28 mouse cellular contexts compared by ENCODE assay signal in genomic region chr16:24174595-24174994, GRCm38 (mm10).
DNase-seq lines count a peak whose midpoint lies in the region; ATAC-seq lines count a peak whose summit lies in the region.
"Had no signal": no experiment of that assay in that cellular context is flagged by ENCODE, and none has a peak within 500 bp of the region (broad histone marks: within the 10 kb centered on the region; RNA-seq: fewer than 3 reads in every experiment).

No protein-coding gene starts in this region.

- no peaks in the 10 kb centered on the region for H3K27me3 ChIP-seq in midbrain, embryonic 15.5 days (replicated peaks)
- H3K27me3 ChIP-seq: embryonic facial prominence, embryonic 15.5 days; forebrain, embryonic 13.5 days; hindbrain, embryonic 13.5 days; midbrain, embryonic 13.5 days; neural tube, embryonic 15.5 days had no signal

- H3K4me1 ChIP-seq in midbrain, embryonic 15.5 days: no peaks in the 10 kb centered on the region
- H3K4me1 ChIP-seq: embryonic facial prominence, embryonic 10.5 days; embryonic facial prominence, embryonic 15.5 days; forebrain, embryonic 13.5 days; midbrain, embryonic 13.5 days; neural tube, embryonic 15.5 days had no signal

- H3K27ac ChIP-seq in midbrain, embryonic 15.5 days: no peak overlapping the region
- H3K27ac ChIP-seq: embryonic facial prominence, embryonic 10.5 days; embryonic facial prominence, embryonic 15.5 days; forebrain, embryonic 13.5 days; hindbrain, embryonic 13.5 days; liver, embryonic 14.5 days; macrophage; midbrain, embryonic 13.5 days; neural tube, embryonic 15.5 days had no signal

- peak; percentile 31 to 36 for DNase-seq in adrenal gland, postnatal 36 days
- DNase-seq in adrenal gland, postnatal 25 days: no peak
- DNase-seq in A20 (ENCODE audit: low read depth, low spot score): peak; percentile 53
- peak; percentile 15 for DNase-seq in R1 (ENCODE audit: low read depth, low spot score)
- no peak for DNase-seq in kidney, adult 8-10 months
- no peak for DNase-seq in frontal cortex, postnatal 14 days (ENCODE audit: low spot score in 2 of 2)
- DNase-seq: gastrocnemius, postnatal 14 days; heart, postnatal 36 days; kidney, adult 9 months; kidney, postnatal 10 days; liver; lung, adult 2 months; lung, postnatal 10 days; right cerebral cortex, adult 18-20 months; right cerebral cortex, postnatal 4 days; thymus, adult 2 months; thymus, postnatal 36 days had no signal

- no peak overlapping the region for H3K9ac ChIP-seq in midbrain, embryonic 15.5 days
- H3K9ac ChIP-seq: embryonic facial prominence, embryonic 15.5 days; forebrain, embryonic 13.5 days; hindbrain, embryonic 13.5 days; liver, embryonic 14.5 days; midbrain, embryonic 13.5 days; neural tube, embryonic 15.5 days had no signal

- no peaks in the 10 kb centered on the region for H3K9me3 ChIP-seq in midbrain, embryonic 15.5 days
- H3K9me3 ChIP-seq: embryonic facial prominence, embryonic 10.5 days; embryonic facial prominence, embryonic 15.5 days; forebrain, embryonic 13.5 days; hindbrain, embryonic 13.5 days; midbrain, embryonic 13.5 days; neural tube, embryonic 15.5 days had no signal

- 82% methylated on average over 3 of the region's 3 CpGs for WGBS in midbrain, embryonic 15.5 days

- ATAC-seq in midbrain, embryonic 15.5 days (replicated peaks): no peak
- ATAC-seq: forebrain, embryonic 13.5 days; intestine, embryonic 16.5 days; midbrain, embryonic 13.5 days had no signal

- H3K4me3 ChIP-seq in midbrain, embryonic 15.5 days: no peak overlapping the region
- H3K4me3 ChIP-seq: embryonic facial prominence, embryonic 10.5 days; embryonic facial prominence, embryonic 15.5 days; forebrain, embryonic 13.5 days; hindbrain, embryonic 13.5 days; midbrain, embryonic 13.5 days; neural tube, embryonic 15.5 days had no signal

- H3K4me2 ChIP-seq in midbrain, embryonic 15.5 days: no peak overlapping the region
- H3K4me2 ChIP-seq: embryonic facial prominence, embryonic 15.5 days; forebrain, embryonic 13.5 days; heart, embryonic 11.5 days; hindbrain, embryonic 13.5 days; midbrain, embryonic 13.5 days; neural tube, embryonic 15.5 days had no signal

- H3K36me3 ChIP-seq in midbrain, embryonic 15.5 days (replicated peaks): no peaks in the 10 kb centered on the region
- H3K36me3 ChIP-seq: embryonic facial prominence, embryonic 10.5 days; embryonic facial prominence, embryonic 15.5 days; hindbrain, embryonic 13.5 days; midbrain, embryonic 13.5 days; neural tube, embryonic 15.5 days had no signal

Comparison
In these comparisons a context has a peak if more than half of its experiments do, and no peak if none do; other contexts are left out.
1. DNase-seq: peak in adrenal gland, postnatal 36 days (2 of 2), A20 (single experiment) and R1 (single experiment); none in adrenal gland, postnatal 25 days (single experiment), kidney, adult 8-10 months (0 of 2) and frontal cortex, postnatal 14 days (0 of 2).